Mouse (Mus musculus) neural tube, embryonic 14.5 days (tissue): ENCODE measurements at regions not wholly inside any gene's neighbourhood (a gene's known extent, or its start where the extent isn't known, plus 50 kb on each side); places are given as distances from the start of the nearest gene placed in this dataset.

ENCODE experiments used
- ATAC-seq: fragments of 200-750 bp; cut with Nextera tagmentation; 2 replicates; pipeline ENCODE4 v1.8.0; 2017; ENCODE audit warnings: low read depth, mild to moderate bottlenecking, moderate TSS enrichment, moderate library complexity
- H3K27ac ChIP-seq: fragments of 300-500 bp; sonication (generic); 2 replicates; pipeline ENCODE4 v1.5.1; 2014; ENCODE audit warnings: low read depth, mild to moderate bottlenecking, control low read depth, low read length, moderate library complexity, mixed read lengths
- H3K27me3 ChIP-seq: fragments of 300-500 bp; sonication (generic); 2 replicates; pipeline ENCODE4 v1.6.1; 2014; ENCODE audit warnings: low read length; ENCODE audit not compliant: control insufficient read depth, insufficient read depth
- H3K36me3 ChIP-seq: fragments of 300-500 bp; sonication (generic); 2 replicates; pipeline ENCODE4 v1.6.1; 2014; ENCODE audit warnings: low read length, mixed read lengths; ENCODE audit not compliant: control insufficient read depth, insufficient read depth
- H3K4me1 ChIP-seq: fragments of 300-500 bp; sonication (generic); 2 replicates; pipeline ENCODE4 v1.6.1; 2014; ENCODE audit warnings: low read length; ENCODE audit not compliant: control insufficient read depth, insufficient read depth
- H3K4me2 ChIP-seq: fragments of 300-500 bp; sonication (generic); 2 replicates; pipeline ENCODE4 v1.6.1; 2014; ENCODE audit warnings: mild to moderate bottlenecking, low read depth, low read length, control low read depth
- H3K4me3 ChIP-seq: fragments of 300-500 bp; sonication (generic); 2 replicates; pipeline ENCODE4 v1.5.1; 2014; ENCODE audit warnings: low read depth, low read length, control low read depth, mixed read lengths
- H3K9ac ChIP-seq: fragments of 300-500 bp; sonication (generic); replicated peaks from 2 replicates; pipeline ENCODE4 v1.6.1; 2014; ENCODE audit warnings: low read depth, mild to moderate bottlenecking, control low read depth, low read length, mixed read lengths
- H3K9me3 ChIP-seq: fragments of 300-500 bp; sonication (generic); 2 replicates; pipeline ENCODE4 v1.6.1; 2016; ENCODE audit warnings: low read length; ENCODE audit not compliant: control insufficient read depth
- WGBS: fragments of 180-500 bp; shearing (Covaris S2); extraction: QIAGEN DNeasy Blood & Tissue Kit; methylation state at CpG from one replicate; pipeline ENCODE4 v1.1.7; 2014; 5-methylcytosine and 5-hydroxymethylcytosine counted together

GRCm38 (mm10) chr13:80689871-80690270, 193.3 kb upstream of the Arrdc3 start:
- H3K27ac ChIP-seq = no peak overlapping the region
- no peak for ATAC-seq

GRCm38 (mm10) chr13:80690654-80691386, 192.4 kb upstream of the Arrdc3 start:
- H3K4me2 ChIP-seq = no peak overlapping the region
- H3K9ac ChIP-seq = no peak overlapping the region
- H3K4me1 ChIP-seq = no peaks in the 10 kb centered on the region
- H3K4me3 ChIP-seq = no peak overlapping the region
- WGBS = 74% methylated on average over 4 of the region's 4 CpGs
- no peak overlapping the region for H3K27ac ChIP-seq
- H3K27me3 ChIP-seq = no peaks in the 10 kb centered on the region
- H3K9me3 ChIP-seq = no peaks in the 10 kb centered on the region
- no peaks in the 10 kb centered on the region for H3K36me3 ChIP-seq
- ATAC-seq = no peak

More at GRCm38 (mm10) chr13:80689871-80690270, 193.3 kb upstream of the Arrdc3 start:
- Histone ChIP-seq H3K4me2 (no peak overlapping the region), H3K4me3 (no peak overlapping the region), H3K9ac (no peak overlapping the region), H3K9me3 (no peaks in the 10 kb centered on the region), H3K27me3 (no peaks in the 10 kb centered on the region), H3K36me3 (no peaks in the 10 kb centered on the region), H3K4me1 (no peaks in the 10 kb centered on the region)

- WGBS = 70% methylated on average over 1 of the region's 1 CpGs
- H3K4me1 ChIP-seq = no peaks in the 10 kb centered on the region
Measured at GRCm38 (mm10) chr13:80695549-80696150, 187.5 kb upstream of the Arrdc3 start.

GRCm38 (mm10) chr13:80709531-80710306, 173.5 kb upstream of the Arrdc3 start:
- H3K4me2 ChIP-seq = no peak overlapping the region
- H3K4me3 ChIP-seq = no peak overlapping the region
- H3K36me3 ChIP-seq = no peaks in the 10 kb centered on the region
- WGBS = 74% methylated on average over 9 of the region's 9 CpGs
- H3K27ac ChIP-seq = no peak overlapping the region
- no peak for ATAC-seq
- no peak overlapping the region for H3K9ac ChIP-seq
- no peaks in the 10 kb centered on the region for H3K4me1 ChIP-seq
- H3K27me3 ChIP-seq = no peaks in the 10 kb centered on the region
- no peaks in the 10 kb centered on the region for H3K9me3 ChIP-seq

More at GRCm38 (mm10) chr13:80695549-80696150, 187.5 kb upstream of the Arrdc3 start:
- no peak overlapping the region for H3K4me2 ChIP-seq
- H3K9me3 ChIP-seq = no peaks in the 10 kb centered on the region
- no peaks in the 10 kb centered on the region for H3K27me3 ChIP-seq
- H3K4me3 ChIP-seq = no peak overlapping the region
- H3K36me3 ChIP-seq = no peaks in the 10 kb centered on the region
- ATAC-seq = no peak
- H3K27ac ChIP-seq = no peak overlapping the region
- H3K9ac ChIP-seq = no peak overlapping the region

GRCm38 (mm10) chr13:80719313-80719712, 163.9 kb upstream of the Arrdc3 start:
- Histone ChIP-seq H3K9me3 (no peaks in the 10 kb centered on the region), H3K4me3 (no peak overlapping the region), H3K27me3 (no peaks in the 10 kb centered on the region), H3K4me2 (no peak overlapping the region), H3K4me1 (no peaks in the 10 kb centered on the region), H3K27ac (no peak overlapping the region), H3K9ac (no peak overlapping the region), H3K36me3 (no peaks in the 10 kb centered on the region)
- WGBS = 68% methylated on average over 3 of the region's 3 CpGs
- ATAC-seq = no peak

GRCm38 (mm10) chr13:80723215-80724006, 159.8 kb upstream of the Arrdc3 start:
- H3K9ac ChIP-seq = no peak overlapping the region
- H3K4me2 ChIP-seq = no peak overlapping the region
- H3K36me3 ChIP-seq = no peaks in the 10 kb centered on the region
- 37% methylated on average over 4 of the region's 4 CpGs for WGBS
- H3K4me3 ChIP-seq = no peak overlapping the region
- no peaks in the 10 kb centered on the region for H3K27me3 ChIP-seq
- no peaks in the 10 kb centered on the region for H3K9me3 ChIP-seq
- ATAC-seq = no peak
- H3K27ac ChIP-seq = no peak overlapping the region
- H3K4me1 ChIP-seq = no peaks in the 10 kb centered on the region

GRCm38 (mm10) chr13:80729202-80729601, 154.0 kb upstream of the Arrdc3 start:
- no peak overlapping the region for H3K27ac ChIP-seq
- H3K9me3 ChIP-seq = no peaks in the 10 kb centered on the region
- ATAC-seq = no peak
- no peak overlapping the region for H3K4me2 ChIP-seq
- no peak overlapping the region for H3K4me3 ChIP-seq
- no peaks in the 10 kb centered on the region for H3K36me3 ChIP-seq
- 80% methylated on average over 5 of the region's 5 CpGs for WGBS
- no peak overlapping the region for H3K9ac ChIP-seq
- H3K4me1 ChIP-seq = no peaks in the 10 kb centered on the region
- no peaks in the 10 kb centered on the region for H3K27me3 ChIP-seq

GRCm38 (mm10) chr13:80745991-80746390, 137.2 kb upstream of the Arrdc3 start:
- H3K9ac ChIP-seq = no peak overlapping the region
- no peaks in the 10 kb centered on the region for H3K4me1 ChIP-seq
- no peak overlapping the region for H3K4me3 ChIP-seq
- no peaks in the 10 kb centered on the region for H3K27me3 ChIP-seq
- no peak for ATAC-seq
- no peaks in the 10 kb centered on the region for H3K36me3 ChIP-seq
- no peaks in the 10 kb centered on the region for H3K9me3 ChIP-seq
- WGBS = 61% methylated on average over 2 of the region's 2 CpGs
- H3K4me2 ChIP-seq = no peak overlapping the region
- H3K27ac ChIP-seq = no peak overlapping the region
